Mouse (Mus musculus) subcutaneous adipose tissue, adult 2 months (tissue): ENCODE results near the gene Cisd2. TPM values are rescaled to one million over a fixed set of nuclear protein-coding genes. Genes with fewer than 3 reads are reported as not detected.

Experiments
- polyA plus RNA-seq: library from polyadenylated mRNA; depleted of rRNA; stranded (reverse); fragments of >200 nt; gene quantifications from 2 replicates; pipeline ENCODE4 v1.2.3, GENCODE M21; 2012; ENCODE audit warnings: low replicate concordance; rRNA removed

Cisd2 gene
- polyA plus RNA-seq, result 12.0 and 18.5 TPM in 2 replicates

GRCm38 (mm10) chr3:135423608-135424212 lies at the start of gene Cisd2:
Gene Cisd2 (minus strand): TSS chr3:135423925.

GRCm38 (mm10) chr3:135437758-135438495 lies 14.2 kb upstream of the Cisd2 start, which contains the start of gene Ube2d3:
Gene Ube2d3 (plus strand): TSS chr3:135438149.

Other genes with a start within 250 kb of the Cisd2 start
- 0.85 and 2.0 TPM in 2 replicates for gene Cenpe, start 211.4 kb downstream of the Cisd2 start, polyA plus RNA-seq
- 4.2 and 12.4 TPM in 2 replicates for gene Bdh2, start 142.7 kb downstream of the Cisd2 start, polyA plus RNA-seq
- 0.15 and 2.3 TPM in 2 replicates for gene Slc9b2, start 116.2 kb downstream of the Cisd2 start, polyA plus RNA-seq
- 0.07 TPM in 1 of 2 replicates, not detected in the other for gene Slc9b1, start 75.9 kb downstream of the Cisd2 start, polyA plus RNA-seq
- 260 and 326 TPM in 2 replicates for gene Ube2d3, start 14.2 kb upstream of the Cisd2 start, polyA plus RNA-seq
- gene Manba, start 61.7 kb upstream of the Cisd2 start, polyA plus RNA-seq, result 4.6 and 12.2 TPM in 2 replicates